Mouse (Mus musculus): ENCODE measurements at regions not wholly inside any gene's neighbourhood (a gene's known extent, or its start where the extent isn't known, plus 50 kb on each side); places are given as distances from the start of the nearest gene placed in this dataset.

DNA sequence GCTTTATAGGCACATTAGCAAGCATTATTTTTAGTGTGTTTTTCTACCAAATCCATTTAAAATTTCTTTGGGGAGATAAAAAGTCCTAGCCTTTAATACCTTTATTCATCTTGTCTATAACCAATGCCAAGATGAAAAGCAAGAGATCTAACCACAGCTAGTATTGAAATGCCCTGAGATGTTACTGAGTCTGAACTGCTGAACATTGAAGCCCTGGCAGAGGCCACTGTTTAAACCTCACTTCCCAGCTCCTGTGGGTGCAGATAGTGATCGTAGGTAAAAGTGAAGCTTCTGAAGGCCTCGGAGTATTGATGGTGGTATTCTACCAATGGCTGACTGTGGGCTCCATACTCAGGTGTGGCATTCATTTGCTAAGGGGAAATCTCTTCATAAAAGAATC is 510.9 kb downstream of the Fat4 start:
- TF ChIP-seq CTCF (IDR thresholded peaks at IDR 0.05; ENCODE audit: low read depth) (no peak), EP300 (optimal IDR thresholded peaks at IDR 0.05) (no peak)

Data from stomach, postnatal 0 days (tissue).